Mouse (Mus musculus): Measurements from ENCODE around the gene Vmn2r84. TPM values are rescaled to one million over a fixed set of nuclear protein-coding genes. Genes with fewer than 3 reads are reported as not detected.
"Not testable (repeated sequence)": the region's sequence is repeated elsewhere in the genome, so short reads cannot be mapped to it uniquely, and the experiment has no call there.

The Vmn2r84 gene
- polyA plus RNA-seq, 1 experiment from 2014 or later: not detected

DNA sequence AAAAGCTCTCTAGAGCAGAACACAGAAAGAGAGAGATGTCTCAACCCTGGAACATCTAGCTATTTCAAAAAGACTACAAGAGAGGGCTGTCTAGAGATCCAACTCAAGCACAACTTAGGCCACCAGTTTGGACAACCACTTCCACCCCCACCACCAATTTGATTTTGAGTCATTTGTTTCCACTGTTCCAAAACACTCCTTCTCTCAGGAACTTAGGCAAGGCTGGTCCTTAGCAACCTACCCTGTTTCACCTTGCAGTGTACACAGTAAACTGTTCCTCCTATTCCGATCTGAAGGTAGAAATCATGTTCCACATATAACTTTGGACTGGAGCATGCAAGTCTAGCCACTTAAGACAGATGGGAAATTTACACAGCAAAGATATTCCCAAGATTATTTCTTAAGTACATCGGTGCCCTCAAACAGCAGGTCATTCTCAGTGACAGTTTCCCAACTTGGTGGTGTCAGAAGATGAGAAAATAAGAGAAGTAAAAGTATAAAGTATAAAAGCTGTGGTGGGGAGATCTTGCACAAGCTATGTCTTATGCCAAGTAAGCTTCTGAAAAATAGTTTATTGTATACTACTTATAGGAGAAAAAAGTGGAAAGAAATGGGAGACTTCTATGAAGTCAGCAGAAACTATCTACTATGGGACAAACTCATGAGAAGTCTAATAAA lies 24.0 kb downstream of the Vmn2r84 start:
- Histone ChIP-seq H3K27me3 (replicated peaks) (no peaks in the 10 kb centered on the region), H3K4me3 (no peak overlapping the region), H3K4me1 (no peaks in the 10 kb centered on the region), H3K27ac (replicated peaks) (no peak overlapping the region), H3K36me3 (no peaks in the 10 kb centered on the region), H3K9ac (no peak overlapping the region), H3K9me3 (no peaks in the 10 kb centered on the region), H3K4me2 (no peak overlapping the region)
- ATAC-seq (ENCODE audit: extremely low read depth, insufficient number of reproducible peaks, low FRiP score, low TSS enrichment): no peak
- 76% methylated on average over 2 of the region's 2 CpGs for WGBS

- Histone ChIP-seq H3K4me2 (no peak overlapping the region), H3K9me3 (no peaks in the 10 kb centered on the region), H3K27ac (replicated peaks) (no peak overlapping the region), H3K4me1 (no peaks in the 10 kb centered on the region), H3K27me3 (replicated peaks) (no peaks in the 10 kb centered on the region), H3K9ac (no peak overlapping the region), H3K4me3 (no peak overlapping the region), H3K36me3 (no peaks in the 10 kb centered on the region)
- no peak for ATAC-seq (ENCODE audit: extremely low read depth, insufficient number of reproducible peaks, low FRiP score, low TSS enrichment)
Observed at GRCm38 (mm10) chr10:130368384-130368783, 25.7 kb downstream of the Vmn2r84 start.

DNA sequence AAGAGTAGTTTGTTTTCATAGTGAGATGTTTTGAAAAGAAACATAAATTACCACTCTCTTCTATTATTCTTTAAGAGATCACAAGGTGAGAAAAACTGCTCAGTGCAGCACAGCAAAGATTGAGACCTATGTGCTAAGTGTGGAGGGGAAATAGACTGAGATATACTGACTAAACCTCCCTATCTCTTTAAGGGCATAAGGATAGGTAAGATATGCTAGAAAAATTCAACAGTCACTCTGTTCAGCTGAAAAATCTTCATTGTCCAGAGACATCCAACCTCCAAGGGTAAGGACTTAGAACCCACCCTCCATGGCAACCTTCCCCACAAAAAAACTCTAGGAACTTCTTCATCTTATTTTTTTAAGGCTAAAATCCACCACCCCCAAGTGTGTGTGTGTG lies 29.4 kb downstream of the Vmn2r84 start:
- Histone ChIP-seq H3K9me3 (no peaks in the 10 kb centered on the region), H3K4me3 (no peak overlapping the region), H3K4me2 (no peak overlapping the region), H3K4me1 (no peaks in the 10 kb centered on the region), H3K36me3 (no peaks in the 10 kb centered on the region), H3K9ac (no peak overlapping the region), H3K27ac (replicated peaks) (no peak overlapping the region), H3K27me3 (replicated peaks) (no peaks in the 10 kb centered on the region)
- ATAC-seq (ENCODE audit: extremely low read depth, insufficient number of reproducible peaks, low FRiP score, low TSS enrichment): no peak

GRCm38 (mm10) chr10:130363438-130364164 lies 30.5 kb downstream of the Vmn2r84 start:
- Histone ChIP-seq H3K36me3 (no peaks in the 10 kb centered on the region), H3K4me2 (no peak overlapping the region), H3K4me3 (no peak overlapping the region), H3K27ac (replicated peaks) (no peak overlapping the region), H3K9me3 (no peaks in the 10 kb centered on the region), H3K27me3 (replicated peaks) (no peaks in the 10 kb centered on the region), H3K4me1 (no peaks in the 10 kb centered on the region), H3K9ac (no peak overlapping the region)
- 50% methylated on average over 2 of the region's 2 CpGs for WGBS
- no peak for ATAC-seq (ENCODE audit: extremely low read depth, insufficient number of reproducible peaks, low FRiP score, low TSS enrichment)

- Histone ChIP-seq H3K9me3 (peaks cover 5% of the 10 kb centered on the region; the same call in 1 of the 2 replicates), H3K36me3 (no peaks in the 10 kb centered on the region), H3K4me1 (no peaks in the 10 kb centered on the region), H3K27ac (replicated peaks) (no peak overlapping the region), H3K4me3 (no peak overlapping the region), H3K9ac (no peak overlapping the region), H3K27me3 (replicated peaks) (no peaks in the 10 kb centered on the region), H3K4me2 (no peak overlapping the region)
- no peak for ATAC-seq (ENCODE audit: extremely low read depth, insufficient number of reproducible peaks, low FRiP score, low TSS enrichment)
- WGBS: 74% methylated on average over 1 of the region's 1 CpGs
Observed at GRCm38 (mm10) chr10:130344056-130344455, 50.1 kb downstream of the Vmn2r84 start.

GRCm38 (mm10) chr10:130340050-130340449 lies 54.1 kb downstream of the Vmn2r84 start:
- H3K36me3 ChIP-seq; H3K27ac ChIP-seq (replicated peaks); H3K9me3 ChIP-seq; H3K27me3 ChIP-seq (replicated peaks); ATAC-seq (ENCODE audit: extremely low read depth, insufficient number of reproducible peaks, low FRiP score, low TSS enrichment); H3K4me1 ChIP-seq; H3K4me2 ChIP-seq; H3K4me3 ChIP-seq; H3K9ac ChIP-seq: not testable (repeated sequence)
- WGBS: 74% methylated on average over 4 of the region's 4 CpGs

- WGBS: 52% methylated on average over 2 of the region's 2 CpGs
- no peaks in the 10 kb centered on the region for H3K4me1 ChIP-seq
- H3K36me3 ChIP-seq: no peaks in the 10 kb centered on the region
- ATAC-seq (ENCODE audit: extremely low read depth, insufficient number of reproducible peaks, low FRiP score, low TSS enrichment): no peak
- H3K9me3 ChIP-seq: no peaks in the 10 kb centered on the region
- H3K4me3 ChIP-seq: no peak overlapping the region
- H3K27me3 ChIP-seq (replicated peaks): no peaks in the 10 kb centered on the region
- no peak overlapping the region for H3K9ac ChIP-seq
- H3K27ac ChIP-seq (replicated peaks): no peak overlapping the region
- no peak overlapping the region for H3K4me2 ChIP-seq
Observed at GRCm38 (mm10) chr10:130337581-130337980, 56.6 kb downstream of the Vmn2r84 start.

DNA sequence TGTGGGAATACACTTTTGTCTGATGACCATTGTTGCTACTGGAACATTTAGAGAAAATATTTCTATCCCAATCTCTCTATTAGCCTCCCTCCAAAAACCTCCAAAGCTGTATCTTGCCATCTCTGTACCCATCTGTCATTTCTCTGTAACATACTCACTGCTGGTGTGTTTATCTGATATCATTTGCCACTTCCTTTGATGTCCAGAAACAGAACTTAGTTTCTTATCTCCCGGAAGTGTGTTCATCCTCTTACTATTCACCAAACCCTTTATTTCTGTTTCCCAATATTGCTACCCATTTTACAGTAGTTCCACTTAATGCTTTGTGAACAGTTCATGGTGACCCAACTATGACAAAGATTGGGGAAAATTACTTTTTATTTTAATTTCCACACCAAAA lies 57.7 kb downstream of the Vmn2r84 start:
- 73% methylated on average over 1 of the region's 1 CpGs for WGBS
- no peak overlapping the region for H3K4me2 ChIP-seq
- ATAC-seq (ENCODE audit: extremely low read depth, insufficient number of reproducible peaks, low FRiP score, low TSS enrichment): no peak

DNA sequence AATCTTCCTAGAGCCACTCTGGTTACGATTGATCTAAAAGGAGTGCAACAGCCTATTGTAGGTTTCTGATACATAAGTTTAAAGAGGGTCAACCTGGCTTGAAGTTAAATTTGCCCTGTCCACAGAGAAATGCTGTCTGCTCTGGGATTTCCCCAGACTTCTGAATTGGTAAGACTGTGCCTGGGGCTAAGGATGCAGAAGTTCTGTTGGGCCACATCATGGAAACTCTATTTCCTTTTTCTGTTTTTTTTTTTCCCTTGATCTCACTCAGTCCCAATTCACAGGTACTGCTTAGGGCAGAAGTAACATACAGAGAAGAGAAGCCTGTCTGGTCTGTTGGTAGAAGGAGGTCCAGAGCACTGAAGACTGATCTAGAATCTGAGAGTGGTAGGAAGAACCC lies 63.4 kb downstream of the Vmn2r84 start:
- 78% methylated on average over 1 of the region's 1 CpGs for WGBS
- no peak for ATAC-seq (ENCODE audit: extremely low read depth, insufficient number of reproducible peaks, low FRiP score, low TSS enrichment)
- Histone ChIP-seq H3K9me3 (no peaks in the 10 kb centered on the region), H3K4me1 (no peaks in the 10 kb centered on the region), H3K27ac (replicated peaks) (no peak overlapping the region), H3K36me3 (no peaks in the 10 kb centered on the region), H3K4me2 (no peak overlapping the region), H3K27me3 (replicated peaks) (no peaks in the 10 kb centered on the region), H3K9ac (no peak overlapping the region), H3K4me3 (no peak overlapping the region)

More for the DNA sequence above, 57.7 kb downstream of the Vmn2r84 start:
- no peaks in the 10 kb centered on the region for H3K4me1 ChIP-seq
- no peaks in the 10 kb centered on the region for H3K36me3 ChIP-seq
- no peaks in the 10 kb centered on the region for H3K27me3 ChIP-seq (replicated peaks)
- no peak overlapping the region for H3K9ac ChIP-seq
- H3K9me3 ChIP-seq: no peaks in the 10 kb centered on the region
- H3K4me3 ChIP-seq: no peak overlapping the region
- H3K27ac ChIP-seq (replicated peaks): no peak overlapping the region

Other genes starting within 250 kb of the Vmn2r84 start
- not detected in 2 replicates for gene Olfr825, start 227.6 kb downstream of the Vmn2r84 start, polyA plus RNA-seq (2015; fragmentation: Nextera tagmentation; extraction: Ambion mirVana)
- not detected in 2 replicates for gene Olfr826, start 210.1 kb downstream of the Vmn2r84 start, polyA plus RNA-seq (2015; fragmentation: Nextera tagmentation; extraction: Ambion mirVana)
- gene Olfr827, start 179.9 kb downstream of the Vmn2r84 start, polyA plus RNA-seq (2015; fragmentation: Nextera tagmentation; extraction: Ambion mirVana): not detected in 2 replicates
- not detected in 2 replicates for gene Neurod4, start 114.1 kb downstream of the Vmn2r84 start, polyA plus RNA-seq (2015; fragmentation: Nextera tagmentation; extraction: Ambion mirVana)
- 0.28 and 0.34 TPM in 2 replicates for gene Tespa1, start 71.5 kb downstream of the Vmn2r84 start, polyA plus RNA-seq (2015; fragmentation: Nextera tagmentation; extraction: Ambion mirVana)
- gene Vmn2r85, start 35.4 kb upstream of the Vmn2r84 start, polyA plus RNA-seq (2015; fragmentation: Nextera tagmentation; extraction: Ambion mirVana): not detected in 2 replicates
- not detected in 2 replicates for gene Vmn2r86, start 61.7 kb upstream of the Vmn2r84 start, polyA plus RNA-seq (2015; fragmentation: Nextera tagmentation; extraction: Ambion mirVana)
- not detected in 2 replicates for gene Vmn2r87, start 103.1 kb upstream of the Vmn2r84 start, polyA plus RNA-seq (2015; fragmentation: Nextera tagmentation; extraction: Ambion mirVana)